In the genomic region with DNA sequence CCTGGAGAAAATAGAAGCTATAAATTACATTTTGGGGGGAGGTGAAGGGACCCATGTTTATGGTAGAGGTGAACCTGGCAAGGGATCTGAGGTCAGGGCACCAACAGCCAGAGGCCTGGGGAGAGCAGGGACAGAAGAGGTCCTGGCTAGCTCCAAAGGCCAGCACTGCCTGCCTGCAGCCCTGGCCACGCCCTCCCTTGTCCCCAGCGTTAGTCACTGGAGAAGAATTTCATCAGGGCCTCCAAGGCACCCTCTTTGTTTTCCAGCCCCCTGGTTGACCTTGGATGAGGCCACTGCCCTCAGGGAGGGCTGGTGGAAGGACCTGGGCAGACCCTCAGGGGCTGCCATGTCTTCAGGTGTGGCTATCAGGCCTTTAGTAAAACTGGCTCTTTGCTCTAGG, we compare ENCODE assay signal across 10 mouse cellular contexts. TPM values are rescaled to one million over a fixed set of nuclear protein-coding genes. Genes with fewer than 3 reads are reported as not detected.
DNase-seq lines count a peak whose midpoint lies in the region; ATAC-seq lines count a peak whose summit lies in the region.
"Had no signal": no experiment of that assay in that cellular context is flagged by ENCODE, and none has a peak within 500 bp of the region (broad histone marks: within the 10 kb centered on the region; RNA-seq: fewer than 3 reads in every experiment).

No protein-coding gene starts in this region.

- intact Hi-C loops in left cerebral cortex, postnatal 14 days (cut with DNase I) = no loop called here

- no peak for DNase-seq in forebrain, embryonic 10.5 days (ENCODE audit: extremely low spot score, low spot score)
- DNase-seq in forebrain, embryonic 11.5 days (ENCODE audit: low spot score) = no peak
- peak; percentile 45 for DNase-seq in urinary bladder, postnatal 14 days (ENCODE audit: low spot score)
- no peak for DNase-seq in urinary bladder, postnatal 36 days (ENCODE audit: low spot score in 2 of 2)
- DNase-seq in testis, postnatal 14 days (ENCODE audit: low spot score) = no peak
- no peak for DNase-seq in left cerebral cortex, postnatal 14 days (ENCODE audit: low spot score in 2 of 2)
- DNase-seq: lung, adult 2 months had no signal

- H3K36me3 ChIP-seq in forebrain, embryonic 10.5 days (replicated peaks) = no peaks in the 10 kb centered on the region
- no peaks in the 10 kb centered on the region for H3K36me3 ChIP-seq in forebrain, embryonic 11.5 days (ENCODE audit: control insufficient read depth, insufficient read depth, low read length)
- H3K36me3 ChIP-seq in heart, embryonic 16.5 days (ENCODE audit: control insufficient read depth, insufficient read depth) = no peaks in the 10 kb centered on the region
- H3K36me3 ChIP-seq: hindbrain, embryonic 13.5 days had no signal

- peak overlapping the region; percentile 58 for H3K27ac ChIP-seq in forebrain, embryonic 10.5 days
- H3K27ac ChIP-seq in forebrain, embryonic 11.5 days (ENCODE audit: low read depth, low read length) = no peak overlapping the region
- H3K27ac ChIP-seq in heart, embryonic 16.5 days (ENCODE audit: low read length) = no peak overlapping the region
- H3K27ac ChIP-seq: hindbrain, embryonic 13.5 days had no signal

- no peak for ATAC-seq in forebrain, embryonic 11.5 days (replicated peaks; ENCODE audit: low FRiP score)
- ATAC-seq in heart, embryonic 16.5 days (replicated peaks; ENCODE audit: extremely low read depth, insufficient read depth, low FRiP score) = peak; percentile 51; the same call in 1 of the 2 replicates
- ATAC-seq in inflammation-experienced regulatory T-cells, adult 6 months = no peak

- no peaks in the 10 kb centered on the region for H3K27me3 ChIP-seq in forebrain, embryonic 10.5 days (ENCODE audit: poor library complexity, severe bottlenecking)
- no peaks in the 10 kb centered on the region for H3K27me3 ChIP-seq in forebrain, embryonic 11.5 days (ENCODE audit: control insufficient read depth, insufficient read depth, low read length)
- H3K27me3 ChIP-seq in heart, embryonic 16.5 days (ENCODE audit: control insufficient read depth, insufficient read depth, low read length) = no peaks in the 10 kb centered on the region
- H3K27me3 ChIP-seq: hindbrain, embryonic 13.5 days had no signal

- no peak overlapping the region for H3K4me3 ChIP-seq in forebrain, embryonic 10.5 days
- H3K4me3 ChIP-seq in forebrain, embryonic 11.5 days (ENCODE audit: low read depth, low read length) = no peak overlapping the region
- H3K4me3 ChIP-seq in heart, embryonic 16.5 days (ENCODE audit: low read length) = no peak overlapping the region
- H3K4me3 ChIP-seq: hindbrain, embryonic 13.5 days had no signal

- no peaks in the 10 kb centered on the region for H3K9me3 ChIP-seq in forebrain, embryonic 10.5 days
- no peaks in the 10 kb centered on the region for H3K9me3 ChIP-seq in forebrain, embryonic 11.5 days (ENCODE audit: control insufficient read depth, low read length)
- no peaks in the 10 kb centered on the region for H3K9me3 ChIP-seq in heart, embryonic 16.5 days (replicated peaks; ENCODE audit: control insufficient read depth, low read length)
- H3K9me3 ChIP-seq: hindbrain, embryonic 13.5 days had no signal

- peaks cover 12% of the 10 kb centered on the region for H3K4me1 ChIP-seq in forebrain, embryonic 10.5 days
- H3K4me1 ChIP-seq in forebrain, embryonic 11.5 days (replicated peaks; ENCODE audit: control insufficient read depth, insufficient read depth, low read length) = no peaks in the 10 kb centered on the region
- peaks cover 18% of the 10 kb centered on the region for H3K4me1 ChIP-seq in heart, embryonic 16.5 days (ENCODE audit: control insufficient read depth, insufficient read depth, low read length)
- H3K4me1 ChIP-seq: hindbrain, embryonic 13.5 days had no signal

- 58% methylated on average over 2 of the region's 2 CpGs for WGBS in forebrain, embryonic 10.5 days
- WGBS in forebrain, embryonic 11.5 days = 56% methylated on average over 2 of the region's 2 CpGs
- 21% methylated on average over 2 of the region's 2 CpGs for WGBS in heart, embryonic 16.5 days

- no peak overlapping the region for H3K9ac ChIP-seq in forebrain, embryonic 11.5 days (ENCODE audit: low read length)
- 0 out of 2 replicates have a peak overlapping the region, but pooled peaks have one; percentile 5 for H3K9ac ChIP-seq in heart, embryonic 16.5 days (ENCODE audit: low read length)
- H3K9ac ChIP-seq: hindbrain, embryonic 13.5 days had no signal

- no peak overlapping the region for H3K4me2 ChIP-seq in forebrain, embryonic 11.5 days (ENCODE audit: low read depth, low read length, severe bottlenecking)
- H3K4me2 ChIP-seq in heart, embryonic 16.5 days (ENCODE audit: low read depth, low read length) = no peak overlapping the region
- H3K4me2 ChIP-seq: hindbrain, embryonic 13.5 days had no signal

RNA-seq across cellular contexts. Expression of gene Col5a1, which starts 30.1 kb away (rescaled TPM):
- polyA plus RNA-seq in forebrain, embryonic 10.5 days (2016; fragmentation: Nextera tagmentation; extraction: Ambion mirVana) = 11.0 and 11.1 TPM in 2 replicates
- polyA plus RNA-seq in forebrain, embryonic 11.5 days (2014; fragmentation: Nextera tagmentation; extraction: Ambion mirVana) = 20.9 and 23.7 TPM in 2 replicates
- 71.2 and 73.7 TPM in 2 replicates for polyA plus RNA-seq in heart, embryonic 16.5 days (2015; fragmentation: Nextera tagmentation; extraction: Ambion mirVana)
- not detected for polyA plus RNA-seq in inflammation-experienced regulatory T-cells, adult 6 months (2017; shearing (Covaris generic))
- total RNA-seq in left cerebral cortex, postnatal 14 days (2021) = 10 to 100 TPM; 10.8 to 13.3 TPM

Comparison
In these comparisons a context has a peak if more than half of its experiments do, and no peak if none do; other contexts are left out.
1. RNA of gene Col5a1, which starts 30.1 kb away (polyA plus RNA-seq): 71.2 to 73.7 TPM in heart, embryonic 16.5 days, 20.9 to 23.7 TPM in forebrain, embryonic 11.5 days and 11.0 to 11.1 TPM in forebrain, embryonic 10.5 days; not detected in inflammation-experienced regulatory T-cells, adult 6 months; every median in the first group is over 10 times any median in the second.